Mouse (Mus musculus) left cerebral cortex, adult 2 months (tissue): ENCODE measurements around the gene Rtf1. TPM values are rescaled to one million over a fixed set of nuclear protein-coding genes. Genes with fewer than 3 reads are reported as not detected.

Experiments
- DNase-seq, 2 experiments: peaks; one replicate each; pipeline ENCODE4 v3.0.0; 2021 to 2022; ENCODE audit warnings: low spot score in 2 of 2, mixed read lengths in 1 of 2; ENCODE audit errors: extremely low spot score in 1 of 2
- H3K27ac ChIP-seq: fragments of 200-600 bp; 2 replicates; pipeline ENCODE4 v1.8.1; 2022
- H3K4me3 ChIP-seq: fragments of 200-600 bp; 2 replicates; pipeline ENCODE4 v1.8.1; 2022
- CTCF ChIP-seq: fragments of 200-600 bp; IDR thresholded peaks from 2 replicates; pipeline ENCODE4 v1.8.1; 2022; ENCODE audit warnings: antibody characterized with exemption, mild to moderate bottlenecking, moderate library complexity
- intact Hi-C: fragments of 180-260 bp; cut with DNase I; formaldehyde crosslinking; loops from one replicate; pipeline ENCODE4 v1.15.1; 2025
- total RNA-seq, 2 experiments: library from RNA; stranded (reverse); gene quantifications; 2 replicates each; pipeline ENCODE4 v1.2.3; 2021

The Rtf1 gene
- total RNA-seq, 2 experiments from 2014 or later = 61.4 to 62.5 TPM

GRCm38 (mm10) chr2:119758101-119758843, 83.4 kb downstream of the Rtf1 start:
- DNase-seq = peak; percentile 26 to 49
- peak overlapping the region; percentile 87 for H3K4me3 ChIP-seq
- H3K27ac ChIP-seq = peak overlapping the region; percentile 83
- no peak for TF ChIP-seq CTCF
- intact Hi-C loops = no loop called here

- TF ChIP-seq CTCF = no peak
- no peak for DNase-seq
- H3K4me3 ChIP-seq = peak overlapping the region; percentile 87
- intact Hi-C loops = no loop called here
- H3K27ac ChIP-seq = peak overlapping the region; percentile 83
Observed at GRCm38 (mm10) chr2:119758844-119759835, 84.3 kb downstream of the Rtf1 start.

DNA sequence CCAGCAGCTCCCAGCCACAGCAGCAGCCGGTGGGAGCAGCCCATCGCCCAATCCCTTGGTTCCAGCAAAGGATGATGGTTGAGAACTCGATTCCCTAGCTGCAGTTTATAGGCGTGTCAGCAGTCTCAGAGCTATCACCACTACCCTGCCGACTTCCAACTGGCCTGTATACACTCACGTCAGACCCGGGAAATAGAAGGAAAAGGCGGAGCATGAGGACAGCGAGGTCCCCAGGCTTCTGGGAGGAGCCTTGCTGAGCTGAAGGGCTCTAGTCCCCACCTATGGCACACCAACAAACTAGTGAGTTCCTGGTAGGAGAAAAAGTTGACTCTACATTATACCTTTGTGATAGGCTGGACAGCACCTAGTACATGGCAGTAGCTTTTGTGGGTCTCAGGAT, 85.4 kb downstream of the Rtf1 start, which contains the start of gene Ltk:
Gene Ltk, minus strand, starts transcription at position 181 of the 400 bp plus-strand sequence.
- peak within 1 kb of the TSS; percentile 87 for H3K4me3 ChIP-seq
- H3K27ac ChIP-seq = no peak within 1 kb of the TSS
- intact Hi-C loops = no loop called here
- no peak for TF ChIP-seq CTCF
- DNase-seq = no peak

DNA sequence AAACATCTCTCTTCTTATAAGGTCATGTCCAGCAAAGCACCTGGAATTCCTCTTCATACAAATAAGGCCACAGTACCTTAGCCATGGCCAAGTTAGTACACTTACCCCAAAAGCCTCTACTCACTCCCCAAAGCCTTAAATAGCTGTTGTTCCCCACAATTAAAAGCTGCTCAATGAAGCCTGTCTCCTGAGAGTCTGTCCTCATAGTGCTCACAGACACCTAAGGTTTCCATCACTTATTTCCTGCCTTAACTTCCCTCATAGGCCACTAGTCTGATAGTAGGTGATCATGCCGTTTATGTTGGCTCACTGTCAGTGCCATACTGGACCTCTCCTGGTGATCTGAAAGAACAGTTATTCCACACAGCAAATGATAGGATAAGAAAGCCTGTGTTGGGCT, 87.4 kb downstream of the Rtf1 start:
- intact Hi-C loops = no loop called here
- no peak for TF ChIP-seq CTCF
- DNase-seq = no peak

DNA sequence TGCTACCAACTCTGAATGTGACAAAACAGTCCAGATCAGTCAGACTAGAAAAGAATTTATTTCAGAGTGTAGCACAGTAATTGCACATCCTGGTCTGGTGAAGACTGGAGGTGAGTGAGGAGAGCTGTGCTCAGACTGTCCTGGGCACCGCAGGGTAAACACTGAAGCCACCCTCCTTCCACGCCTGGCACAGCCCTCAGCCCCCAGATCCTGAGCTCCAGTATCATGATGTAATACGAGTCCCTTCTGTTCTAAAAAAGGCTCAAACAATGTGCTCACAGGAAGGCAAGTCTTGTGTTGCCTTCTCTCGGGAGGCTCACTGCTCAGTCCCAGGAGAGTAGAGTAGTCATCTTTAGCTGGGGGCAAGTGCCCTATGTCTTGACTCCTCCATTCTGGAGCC, 89.1 kb downstream of the Rtf1 start:
- no peak overlapping the region for H3K27ac ChIP-seq

More for the DNA sequence above, 87.4 kb downstream of the Rtf1 start:
- Histone ChIP-seq H3K4me3 (no peak overlapping the region), H3K27ac (no peak overlapping the region)

DNA sequence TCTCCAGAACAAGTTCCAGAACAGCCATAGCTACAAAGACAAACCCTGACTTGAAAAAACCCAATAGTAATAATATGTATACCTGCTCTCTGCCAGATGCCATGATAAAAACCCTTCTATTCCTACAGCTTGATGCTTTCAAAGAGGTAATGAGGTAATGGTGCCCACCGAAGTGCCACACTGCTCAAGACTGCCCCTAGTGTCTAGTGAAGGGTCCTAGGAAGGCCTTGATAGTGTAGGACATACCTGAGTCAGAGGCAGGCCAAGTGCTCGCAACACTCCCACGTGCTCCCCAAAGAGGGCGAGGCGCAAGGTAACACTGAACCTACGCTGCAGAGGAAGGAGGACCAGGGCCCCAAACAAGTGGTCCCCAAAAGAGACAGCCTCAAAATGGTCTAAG, 92.4 kb downstream of the Rtf1 start:
- H3K4me3 ChIP-seq = no peak overlapping the region
- DNase-seq = no peak
- intact Hi-C loops = no loop called here
- no peak overlapping the region for H3K27ac ChIP-seq
- peak; percentile 36 for TF ChIP-seq CTCF

More for the DNA sequence above, 89.1 kb downstream of the Rtf1 start:
- no peak for TF ChIP-seq CTCF
- no peak overlapping the region for H3K4me3 ChIP-seq
- no peak for DNase-seq
- intact Hi-C loops = no loop called here

Other genes with a start within 250 kb of the Rtf1 start
- 10 to 100 TPM; 22.0 to 22.6 TPM for gene Ino80, start 197.4 kb upstream of the Rtf1 start, total RNA-seq
- under 1 TPM; 0.50 to 0.61 TPM for gene Exd1, start 127.4 kb upstream of the Rtf1 start, total RNA-seq
- 100 to 1,000 TPM; 173 to 174 TPM for gene Chp1, start 127.4 kb upstream of the Rtf1 start, total RNA-seq
- gene Nusap1, start 56.8 kb upstream of the Rtf1 start, total RNA-seq = under 1 TPM; 0.26 to 0.29 TPM
- gene Oip5, start 56.6 kb upstream of the Rtf1 start, total RNA-seq = 1 to 10 TPM in 1 of 2 experiments, under 1 TPM in 1; 0.86 to 1.0 TPM
- gene Ndufaf1, start 12.2 kb upstream of the Rtf1 start, total RNA-seq = 10 to 100 TPM; 32.5 to 35.5 TPM
- 100 to 1,000 TPM; 186 to 195 TPM for gene Itpka, start 67.3 kb downstream of the Rtf1 start, total RNA-seq
- 10 to 100 TPM; 22.5 to 25.0 TPM for gene Ltk, start 85.4 kb downstream of the Rtf1 start, total RNA-seq
- gene Rpap1, start 112.5 kb downstream of the Rtf1 start, total RNA-seq = 10 to 100 TPM; 18.6 to 19.5 TPM
- 100 to 1,000 TPM; 203 to 208 TPM for gene Tyro3, start 122.7 kb downstream of the Rtf1 start, total RNA-seq
- gene Mga, start 222.2 kb downstream of the Rtf1 start, total RNA-seq = 10 to 100 TPM; 71.8 to 77.0 TPM